Mouse (Mus musculus) kidney, adult 9 months (tissue): ENCODE measurements at regions not wholly inside any gene's neighbourhood (a gene's known extent, or its start where the extent isn't known, plus 50 kb on each side); places are given as distances from the start of the nearest gene placed in this dataset.
A peak's percentile ranks its signal among the peaks of the same experiment; 100 is the strongest.

Experiments used
- DNase-seq: peaks from one replicate; pipeline ENCODE4 v3.0.0; 2022

DNA sequence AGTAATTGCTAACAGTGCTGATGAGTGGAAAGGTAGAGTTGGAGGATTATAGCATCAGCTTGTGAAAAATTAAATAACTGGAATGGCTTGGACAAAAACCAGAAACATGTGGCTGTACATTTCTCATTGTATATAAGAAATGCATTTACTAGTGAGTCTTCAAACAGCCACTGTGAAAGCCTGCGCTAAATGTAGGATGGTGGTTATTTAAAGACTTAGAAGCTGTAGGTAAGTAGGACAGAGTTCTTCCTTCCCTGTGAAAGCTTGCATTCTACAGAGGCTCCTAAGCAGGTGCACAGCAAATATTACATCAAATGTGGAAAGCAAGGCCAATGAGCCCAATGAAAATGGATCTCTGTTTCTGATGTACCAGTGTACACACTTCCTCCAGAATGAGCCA is 2999.5 kb upstream of the Gm6569 start:
- no peak for DNase-seq

DNA sequence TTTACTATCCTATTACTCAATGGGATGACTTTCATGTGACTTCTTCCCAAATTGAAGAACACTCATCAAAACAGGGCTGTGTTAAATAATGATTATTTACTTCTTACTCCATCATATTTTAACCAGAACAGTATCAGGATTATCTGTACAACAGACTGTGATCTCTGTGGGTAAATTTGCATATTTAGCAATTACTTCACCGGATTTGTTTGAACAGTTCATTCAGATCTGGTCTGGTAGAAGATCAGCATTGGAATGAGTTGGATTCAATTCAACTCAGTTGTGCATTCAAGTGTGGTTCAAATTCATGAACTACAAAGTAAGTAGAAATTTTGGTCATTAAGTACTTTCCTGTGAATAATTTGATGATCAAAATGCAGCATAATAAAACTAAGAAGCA is 2991.8 kb upstream of the Gm6569 start:
- DNase-seq, result no peak

DNA sequence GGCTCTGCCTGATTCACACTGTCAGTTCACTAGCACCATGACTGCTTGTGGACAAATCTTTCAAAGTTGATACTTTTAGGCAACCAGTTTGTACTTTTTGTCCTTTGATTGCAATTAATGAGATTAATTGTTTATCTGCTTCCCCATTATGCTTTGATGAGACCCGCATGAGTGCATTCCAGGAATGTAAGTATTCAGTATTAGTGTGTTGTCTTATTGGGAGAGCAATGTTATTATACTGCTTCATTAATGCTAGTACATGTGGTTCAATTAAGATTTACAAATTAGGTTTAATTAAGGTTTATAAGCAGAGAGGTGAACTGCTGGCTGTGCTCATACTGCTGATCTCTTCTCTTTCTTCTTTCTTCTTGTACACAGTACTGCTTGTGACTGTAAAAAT is 2984.7 kb upstream of the Gm6569 start:
- peak; percentile 1 for DNase-seq

DNA sequence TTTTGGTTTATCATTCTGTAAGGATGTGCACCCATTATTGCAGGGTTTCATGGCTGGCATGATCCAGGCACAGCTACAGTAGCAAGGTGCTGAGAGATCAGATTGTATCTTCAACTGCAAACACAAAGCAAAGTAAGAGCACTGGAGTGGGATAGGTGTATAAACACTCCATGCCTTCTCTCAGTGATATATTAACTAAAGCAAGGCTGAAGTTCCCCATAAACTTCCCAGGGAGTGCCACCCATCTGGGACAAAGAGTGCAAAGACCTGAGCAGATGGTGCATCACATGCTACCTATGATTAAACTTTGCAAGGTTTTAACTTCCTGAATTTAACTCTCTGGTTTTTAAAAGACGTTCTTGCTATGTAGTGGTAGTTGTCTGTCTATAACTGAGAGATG is 2983.9 kb upstream of the Gm6569 start:
- DNase-seq, result peak; percentile 15
